Mouse (Mus musculus): Measurements from ENCODE around the gene Slc6a13. TPM values are rescaled to one million over a fixed set of nuclear protein-coding genes. Genes with fewer than 3 reads are reported as not detected.

The Slc6a13 gene
- total and polyA plus RNA-seq, 3 experiments, result 1.0 to 1.5 TPM; not detected in 1

GRCm38 (mm10) chr6:121260548-121260947, 39.5 kb upstream of the Slc6a13 start (continued):
- TF ChIP-seq CTCF (IDR thresholded peaks at IDR 0.05 in 2 of 3, conservative IDR thresholded peaks at IDR 0.05 in 1 of 3; ENCODE audit: control insufficient read depth in 1 of 3, insufficient read depth in 1 of 3, low read depth in 2 of 3, low read length in 3 of 3, poor library complexity in 1 of 3, severe bottlenecking in 1 of 3) (peak; percentile 72 to 86 (median 81)), POLR2A (IDR thresholded peaks at IDR 0.05; ENCODE audit: control insufficient read depth in 1 of 2, insufficient read depth in 1 of 2, low read depth in 1 of 2, low read length in 2 of 2, poor library complexity in 1 of 2) (no peak), GABPA (IDR thresholded peaks at IDR 0.05; ENCODE audit: low read depth, low read length) (no peak), ELF1 (IDR thresholded peaks at IDR 0.05; ENCODE audit: low read depth, low read length) (no peak), MYB (IDR thresholded peaks at IDR 0.05; ENCODE audit: low read depth, low read length) (no peak), SMC3 (IDR thresholded peaks at IDR 0.05; ENCODE audit: low read depth, low read length) (peak; percentile 70), GATA1 (IDR thresholded peaks at IDR 0.05; ENCODE audit: low read depth, low read length) (no peak), ETS1 (IDR thresholded peaks at IDR 0.05; ENCODE audit: low read depth, low read length) (no peak), HCFC1 (IDR thresholded peaks at IDR 0.05; ENCODE audit: low read depth, low read length) (0 out of 2 replicates have a peak, but pooled peaks have one; percentile 4), USF2 (IDR thresholded peaks at IDR 0.05; ENCODE audit: borderline replicate concordance in 1 of 2, insufficient read depth in 1 of 2, low read depth in 1 of 2, low read length in 2 of 2) (no peak), ZC3H11A (IDR thresholded peaks at IDR 0.05; ENCODE audit: low read depth, low read length) (peak; percentile 44; the same call in 1 of the 2 replicates), SIN3A (IDR thresholded peaks at IDR 0.05; ENCODE audit: low read length) (no peak), TBP (IDR thresholded peaks at IDR 0.05; ENCODE audit: low read depth, low read length) (no peak), MXI1 (IDR thresholded peaks at IDR 0.05; ENCODE audit: low read depth, low read length) (no peak), CHD2 (IDR thresholded peaks at IDR 0.05; ENCODE audit: low read length) (no peak), MYC (IDR thresholded peaks at IDR 0.05; ENCODE audit: low read depth, low read length) (no peak), E2F4 (IDR thresholded peaks at IDR 0.05; ENCODE audit: borderline replicate concordance, low read depth, low read length) (no peak), MAZ (IDR thresholded peaks at IDR 0.05; ENCODE audit: low read depth, low read length) (no peak)

- Histone ChIP-seq H3K27ac (ENCODE audit: control insufficient read depth, low read depth, low read length) (no peak overlapping the region), H3K4me3 (ENCODE audit: control insufficient read depth in 1 of 2, insufficient read depth in 1 of 2, low read depth in 2 of 2, low read length in 2 of 2) (peak overlapping the region; percentile 24 to 77), H3K79me2 (ENCODE audit: control insufficient read depth, insufficient read depth, low read length, poor library complexity) (no peaks in the 10 kb centered on the region), H3K36me3 (ENCODE audit: control insufficient read depth in 1 of 2, insufficient read depth in 2 of 2, low read length in 2 of 2) (no peaks in the 10 kb centered on the region), H3K9ac (ENCODE audit: control insufficient read depth, low read depth, low read length, poor library complexity, severe bottlenecking) (peak overlapping the region; percentile 51; the same call in 1 of the 2 replicates), H3K9me3 (replicated peaks; ENCODE audit: insufficient read depth, low read length) (no peaks in the 10 kb centered on the region), H3K4me1 (ENCODE audit: control insufficient read depth in 1 of 2, insufficient read depth in 2 of 2, low read length in 2 of 2) (peaks cover 0 to 8% of the 10 kb centered on the region in 2 experiments; a peak in 1 of 4 replicates), H3K27me3 (ENCODE audit: control insufficient read depth in 1 of 2, insufficient read depth in 2 of 2, low read length in 2 of 2) (no peaks in the 10 kb centered on the region)
- TF ChIP-seq ETS1 (IDR thresholded peaks at IDR 0.05; ENCODE audit: low read depth, low read length) (no peak), RAD21 (IDR thresholded peaks at IDR 0.05; ENCODE audit: low read depth, low read length) (no peak), EP300 (IDR thresholded peaks at IDR 0.05; ENCODE audit: low read depth in 1 of 2, low read length in 2 of 2) (peak in 1 of 2 experiments; percentile 58; a peak in 1 of 4 replicates), CHD1 (IDR thresholded peaks at IDR 0.05; ENCODE audit: low read depth, low read length) (no peak), TCF12 (IDR thresholded peaks at IDR 0.05; ENCODE audit: low read depth, low read length) (no peak), ZC3H11A (IDR thresholded peaks at IDR 0.05; ENCODE audit: low read depth, low read length) (no peak), MYB (IDR thresholded peaks at IDR 0.05; ENCODE audit: low read depth, low read length) (no peak), BHLHE40 (IDR thresholded peaks at IDR 0.05; ENCODE audit: borderline replicate concordance, low read depth, low read length) (no peak), GATA1 (IDR thresholded peaks at IDR 0.05; ENCODE audit: low read depth, low read length) (0 out of 2 replicates have a peak, but pooled peaks have one; percentile 19), SMC3 (IDR thresholded peaks at IDR 0.05; ENCODE audit: low read depth, low read length) (no peak), TAL1 (IDR thresholded peaks at IDR 0.05; ENCODE audit: low read length) (no peak), CHD2 (IDR thresholded peaks at IDR 0.05; ENCODE audit: low read length) (no peak), ZMIZ1 (IDR thresholded peaks at IDR 0.05; ENCODE audit: low read depth, low read length) (no peak), ZNF384 (IDR thresholded peaks at IDR 0.05; ENCODE audit: low read depth, low read length) (no peak), SIN3A (IDR thresholded peaks at IDR 0.05; ENCODE audit: low read length) (peak; percentile 44), JUND (IDR thresholded peaks at IDR 0.05; ENCODE audit: low read depth, low read length) (no peak), HCFC1 (IDR thresholded peaks at IDR 0.05; ENCODE audit: low read depth, low read length) (no peak), RCOR1 (IDR thresholded peaks at IDR 0.05; ENCODE audit: low read depth, low read length) (peak; percentile 35; the same call in 1 of the 2 replicates), NRF1 (IDR thresholded peaks at IDR 0.05; ENCODE audit: insufficient read depth, low read depth, low read length, poor library complexity, severe bottlenecking) (no peak), USF1 (IDR thresholded peaks at IDR 0.05; ENCODE audit: low read depth, low read length) (no peak), MEF2A (IDR thresholded peaks at IDR 0.05; ENCODE audit: extremely low read depth, insufficient replicate concordance, low read depth, low read length, poor library complexity, severe bottlenecking) (no peak), ELF1 (IDR thresholded peaks at IDR 0.05; ENCODE audit: low read depth, low read length) (no peak), MAFK (IDR thresholded peaks at IDR 0.05; ENCODE audit: borderline replicate concordance, low read depth, low read length) (no peak)
- peak; percentile 83 for DNase-seq (ENCODE audit: low read depth, low spot score)
Measured at GRCm38 (mm10) chr6:121261233-121261632, 38.8 kb upstream of the Slc6a13 start.

All from MEL (cell line).